Mouse (Mus musculus) adrenal gland, adult 2 months (tissue): ENCODE measurements around the gene Hist1h2ak. TPM values are rescaled to one million over a fixed set of nuclear protein-coding genes. Genes with fewer than 3 reads are reported as not detected.

Source experiments
- DNase-seq: peaks from one replicate; pipeline ENCODE4 v3.0.0; 2021
- polyA plus RNA-seq: library from polyadenylated mRNA; depleted of rRNA; stranded (reverse); fragments of >200 nt; gene quantifications from 2 replicates; pipeline ENCODE4 v1.2.3, GENCODE M21; 2012
- total RNA-seq, 2 experiments: library from RNA; stranded (reverse); gene quantifications; 2 replicates each; pipeline ENCODE4 v1.2.3; 2021

The Hist1h2ak gene
- total and polyA plus RNA-seq, 3 experiments: 5.4 to 11.1 (median 10.8) TPM

GRCm38 (mm10) chr13:21778814-21779766 lies 25.5 kb upstream of the Hist1h2ak start:
- peak; percentile 74 for DNase-seq

DNA sequence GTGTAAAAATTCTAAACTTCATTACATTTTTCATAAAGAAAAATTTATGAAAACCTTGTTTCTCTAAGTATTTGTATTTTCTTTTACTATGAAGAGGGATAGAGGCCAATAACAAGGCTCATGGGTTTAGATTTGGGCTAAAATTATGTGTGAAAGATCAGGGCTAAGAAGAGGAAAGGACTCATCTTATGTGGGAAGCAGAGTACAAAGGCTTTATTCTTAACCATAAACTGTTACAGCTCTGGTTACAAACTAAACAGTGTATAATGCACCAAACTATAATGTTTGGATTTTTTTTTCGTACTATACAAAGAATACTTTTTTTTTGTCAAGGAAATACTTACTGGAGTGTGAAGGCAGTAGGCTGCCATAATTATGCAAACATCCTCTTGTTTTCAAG lies 2.1 kb upstream of the Hist1h2ak start:
- DNase-seq: no peak

GRCm38 (mm10) chr13:21754294-21755001 lies 821 bp upstream of the Hist1h2ak start:
- DNase-seq: peak; percentile 25

DNA sequence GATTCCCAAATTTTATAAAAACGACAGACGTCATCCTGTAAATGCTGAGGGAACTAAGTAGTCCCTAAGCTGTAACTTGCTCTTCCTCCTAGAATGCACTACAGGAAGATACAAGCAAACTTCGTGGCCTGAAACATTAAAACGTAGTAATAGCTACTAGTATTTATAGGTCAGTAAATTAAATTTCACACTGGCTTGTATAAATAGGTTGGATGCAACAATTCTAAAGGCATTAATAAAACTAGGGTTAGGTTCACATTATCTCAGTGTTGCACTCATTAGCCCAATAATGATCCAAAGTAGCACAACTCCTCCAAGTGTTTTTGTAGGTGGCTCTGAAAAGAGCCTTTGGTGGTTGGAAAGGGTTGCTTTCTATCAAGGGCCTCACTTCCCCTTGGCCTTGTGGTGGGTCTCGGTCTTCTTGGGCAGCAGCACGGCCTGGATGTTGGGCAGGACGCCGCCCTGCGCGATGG lies 540 bp downstream of the Hist1h2ak start:
- DNase-seq: no peak

DNA sequence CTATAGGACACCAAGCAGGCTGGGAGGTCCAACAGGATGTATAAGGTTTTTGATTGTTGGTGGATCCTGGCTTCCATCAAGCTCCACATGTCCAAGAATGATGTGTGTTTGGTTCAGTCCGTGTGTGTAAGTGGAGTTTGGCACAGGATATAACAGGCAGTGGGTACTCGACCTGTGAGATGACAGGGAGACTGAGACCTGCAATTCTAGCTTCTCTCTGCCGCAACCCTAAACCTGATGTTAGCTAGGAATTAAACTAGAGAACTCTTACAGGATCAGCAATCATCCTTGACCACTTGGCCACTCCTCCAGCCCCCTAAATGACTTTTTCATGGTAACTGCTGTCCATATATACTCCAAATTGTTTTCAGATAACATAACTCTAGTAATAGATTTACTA lies 1.3 kb downstream of the Hist1h2ak start:
- DNase-seq: no peak

- no peak for DNase-seq
Observed at GRCm38 (mm10) chr13:21751827-21752226, 1.8 kb downstream of the Hist1h2ak start.

DNA sequence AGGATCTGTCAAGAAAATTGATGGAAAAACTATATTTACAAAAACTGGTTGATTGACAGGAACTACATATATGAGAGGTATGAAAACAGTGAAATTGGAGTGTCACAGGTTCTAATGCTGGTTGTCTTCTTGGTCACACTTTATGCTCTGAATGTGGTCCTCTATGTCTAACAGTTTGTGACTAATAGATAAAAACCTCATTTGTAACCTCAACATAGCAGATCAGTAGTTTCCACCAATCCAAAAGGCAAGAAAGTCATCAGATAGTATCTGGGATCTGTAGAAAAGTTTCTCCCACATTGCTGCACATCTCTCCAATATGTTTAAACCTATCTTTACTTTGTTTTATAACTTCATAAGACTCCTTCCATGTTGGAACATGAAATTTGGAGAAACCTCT lies 2.2 kb downstream of the Hist1h2ak start:
- DNase-seq: no peak

DNA sequence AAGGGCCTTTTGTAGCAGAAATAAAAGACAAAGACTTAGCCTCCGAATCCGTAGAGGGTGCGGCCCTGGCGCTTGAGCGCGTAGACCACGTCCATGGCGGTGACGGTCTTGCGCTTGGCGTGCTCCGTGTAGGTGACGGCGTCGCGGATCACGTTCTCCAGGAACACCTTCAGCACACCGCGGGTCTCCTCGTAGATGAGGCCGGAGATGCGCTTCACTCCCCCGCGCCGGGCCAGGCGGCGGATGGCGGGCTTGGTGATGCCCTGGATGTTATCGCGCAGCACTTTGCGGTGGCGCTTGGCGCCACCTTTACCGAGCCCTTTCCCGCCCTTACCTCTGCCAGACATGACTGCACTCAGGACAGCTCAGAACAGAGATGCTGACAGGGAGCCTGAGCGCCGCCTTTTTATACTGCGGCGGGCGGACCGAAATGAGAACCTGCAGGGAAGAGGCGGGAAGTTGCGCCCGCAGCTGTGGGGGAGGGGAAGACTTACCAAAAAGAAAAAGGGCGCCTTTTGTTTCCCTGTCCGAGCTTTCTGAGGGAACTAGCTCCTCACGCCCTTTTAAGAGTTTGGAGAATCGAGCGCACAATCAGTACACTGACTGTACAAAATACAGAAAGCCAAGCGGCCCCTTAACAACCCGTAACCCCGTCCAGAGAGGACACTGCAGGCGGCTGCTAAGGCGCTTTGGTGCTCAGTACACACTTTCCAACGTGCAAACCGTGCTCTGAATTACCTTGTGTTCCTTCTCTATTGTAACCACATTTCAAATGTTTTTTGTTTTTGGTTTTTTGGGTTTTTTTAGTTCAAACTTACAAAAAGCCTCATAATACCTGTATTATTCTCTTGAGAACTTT lies 3.2 kb downstream of the Hist1h2ak start, which contains the start of gene Hist1h4k:
Gene Hist1h4k (minus strand): TSS at position 347 of the 859 bp plus-strand sequence.
- peak; percentile 86 for DNase-seq

DNA sequence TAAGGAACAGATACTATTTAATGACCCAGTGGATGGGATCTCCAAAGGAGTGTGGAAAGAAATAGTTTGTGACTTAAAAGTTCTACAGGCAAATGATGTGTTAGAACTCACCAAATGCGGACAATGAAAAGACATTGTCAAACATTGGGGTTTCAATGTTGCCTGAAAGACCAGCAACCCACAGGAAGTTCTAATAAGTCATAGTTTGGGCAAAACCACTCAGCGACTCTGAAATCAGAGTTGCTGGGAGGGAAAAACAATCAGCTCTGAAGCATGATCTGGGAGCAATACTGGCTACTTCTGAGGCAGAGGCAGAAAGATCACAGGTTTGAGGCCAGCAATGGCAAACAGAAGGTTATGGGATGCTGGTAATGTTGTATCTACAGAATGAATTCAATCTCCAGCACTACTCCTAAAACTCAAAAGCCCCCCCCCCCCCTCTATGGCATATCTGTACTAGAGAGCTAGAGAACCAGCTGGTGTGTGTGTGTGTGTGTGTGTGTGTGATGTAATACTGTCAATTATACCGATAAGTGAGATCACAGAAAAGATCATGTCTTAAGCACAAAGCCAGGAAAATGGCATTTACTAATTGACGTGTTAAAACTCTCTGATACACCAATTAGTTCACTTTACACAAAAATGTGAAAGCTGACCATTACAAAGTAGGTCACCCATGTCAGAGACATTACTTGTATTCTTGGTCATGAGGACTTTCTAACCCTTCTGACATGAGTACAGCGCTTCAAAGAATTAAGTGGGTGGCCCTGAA lies 4.1 kb downstream of the Hist1h2ak start:
- DNase-seq: no peak

GRCm38 (mm10) chr13:21745006-21745405 lies 8.6 kb downstream of the Hist1h2ak start:
- DNase-seq: no peak

- DNase-seq: peak; percentile 68
Observed at GRCm38 (mm10) chr13:21734906-21735767, 18.5 kb downstream of the Hist1h2ak start, which contains the start of gene Hist1h4j. Hist1h4j (plus strand) TSS chr13:21735064.

GRCm38 (mm10) chr13:21734010-21734905 lies 19.4 kb downstream of the Hist1h2ak start:
- peak; percentile 82 for DNase-seq

DNA sequence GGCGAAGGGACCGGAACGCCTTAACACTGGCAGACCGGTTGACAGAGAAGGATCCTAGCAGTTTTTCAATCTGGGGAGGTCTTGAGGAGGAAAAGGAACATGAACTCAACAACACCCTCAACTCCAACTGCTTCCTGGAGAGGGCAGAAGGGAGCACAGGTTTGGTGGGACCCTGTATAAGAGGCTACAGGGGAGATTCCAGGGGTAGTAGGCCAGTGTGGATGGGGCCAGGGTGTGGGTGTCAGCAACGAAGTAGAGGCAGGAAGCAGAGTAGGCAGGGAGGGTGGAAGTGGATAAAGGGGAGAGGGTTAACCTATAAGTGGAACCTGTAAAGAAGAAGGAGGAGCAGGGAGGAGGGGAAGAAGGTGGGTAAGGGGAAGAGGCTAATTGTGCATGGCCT lies 20.2 kb downstream of the Hist1h2ak start:
- no peak for DNase-seq

DNA sequence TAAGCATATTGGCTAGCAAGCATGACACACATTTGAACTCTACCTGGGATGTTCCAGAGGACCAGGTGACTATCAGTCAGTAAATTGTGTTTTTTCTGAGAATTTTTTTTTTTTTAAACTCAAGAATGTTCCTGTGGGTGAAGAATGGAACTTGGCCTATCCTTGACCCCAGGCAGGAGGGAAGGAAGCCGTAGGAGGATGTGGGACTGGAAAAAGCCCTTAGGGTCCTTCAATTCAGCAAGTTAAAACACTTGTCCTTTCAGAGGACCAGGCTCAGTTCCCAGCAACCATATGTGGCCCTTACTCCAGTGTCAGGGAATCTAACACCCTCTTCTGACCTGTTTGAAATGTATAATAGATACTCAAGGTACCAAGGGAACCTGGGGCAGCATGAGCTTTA lies 24.1 kb downstream of the Hist1h2ak start:
- no peak for DNase-seq

GRCm38 (mm10) chr13:21727948-21728572 lies 25.6 kb downstream of the Hist1h2ak start:
- no peak for DNase-seq

DNA sequence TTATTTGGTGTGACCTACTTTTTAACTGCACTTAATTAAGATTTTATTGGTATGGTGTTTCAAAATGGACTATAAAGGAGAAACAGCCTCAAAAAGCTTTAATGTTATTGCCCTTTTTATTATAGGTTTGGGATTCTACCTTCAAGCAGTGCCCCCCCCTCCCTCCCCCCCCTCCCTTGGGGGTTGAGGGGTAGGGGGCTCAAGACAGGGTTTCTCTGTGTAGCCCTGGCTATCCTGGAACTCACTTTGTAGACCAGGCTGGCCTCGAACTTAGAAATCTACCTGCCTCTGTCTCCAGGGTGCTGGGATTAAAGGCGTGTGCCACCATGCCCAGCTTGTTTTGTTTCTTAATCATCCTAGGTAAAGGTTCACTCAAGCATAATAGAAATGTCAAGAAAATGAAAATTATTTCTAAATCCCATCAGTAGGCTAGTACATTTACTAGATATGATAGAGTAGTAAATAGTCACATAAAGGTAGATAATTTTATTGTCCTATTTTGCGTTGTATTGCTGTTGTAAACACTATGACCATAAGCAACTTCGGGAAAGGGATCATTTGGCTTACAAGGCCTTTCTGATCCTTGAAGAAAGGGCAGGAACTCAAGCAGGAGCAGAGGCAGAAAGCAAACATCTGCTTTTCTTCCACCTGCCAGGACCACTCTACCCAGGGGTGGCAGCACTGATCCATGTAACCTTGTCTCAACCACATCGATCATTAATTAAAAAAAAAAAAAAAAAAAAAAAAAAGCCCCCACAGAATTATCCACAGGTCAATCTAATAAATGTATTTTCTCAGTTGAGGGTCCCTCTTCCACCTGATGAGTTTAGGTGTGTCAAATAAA lies 30.4 kb downstream of the Hist1h2ak start:
- DNase-seq: no peak

- no peak for DNase-seq
Observed at GRCm38 (mm10) chr13:21722373-21722925, 31.2 kb downstream of the Hist1h2ak start.
